Mouse (Mus musculus) brain, embryonic 14.5 days (tissue): ENCODE data around the gene Cand1.

Experiments
- CTCF ChIP-seq: fragments of 200-500 bp; IDR thresholded peaks from 2 replicates; pipeline ENCODE4 v1.5.1; 2012; ENCODE audit warnings: inconsistent platforms, mild to moderate bottlenecking, moderate library complexity, borderline replicate concordance; ENCODE audit not compliant: insufficient read depth, insufficient read length; ENCODE audit errors: extremely low read depth
- POLR2A ChIP-seq: fragments of 200-500 bp; IDR thresholded peaks from 2 replicates; pipeline ENCODE4 v1.6.1; 2012; ENCODE audit warnings: mild to moderate bottlenecking, inconsistent platforms, borderline replicate concordance; ENCODE audit not compliant: poor library complexity, insufficient read depth, insufficient read length, severe bottlenecking; ENCODE audit errors: extremely low read depth

DNA sequence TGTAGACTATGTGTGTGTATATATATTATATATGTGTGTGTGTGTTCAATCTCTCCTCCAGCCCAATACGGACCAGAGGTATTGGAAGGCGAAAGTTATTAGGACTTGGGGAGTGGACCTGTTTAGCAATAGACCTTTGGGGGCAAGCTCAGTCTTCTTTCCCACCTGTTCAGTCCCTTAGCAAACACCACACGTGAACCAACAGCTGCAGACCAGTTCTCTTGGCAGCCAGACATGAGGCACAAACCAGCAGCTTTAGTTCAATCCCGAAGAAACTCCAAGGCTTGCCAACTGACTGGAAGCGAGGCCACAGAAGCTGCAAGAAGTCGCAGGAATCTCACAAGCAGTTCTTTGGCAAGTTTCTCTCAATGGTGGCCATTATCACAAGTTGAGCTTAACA is 34.5 kb upstream of the Cand1 start:
- TF ChIP-seq POLR2A (no peak), CTCF (no peak)
